Mouse (Mus musculus) intestine, postnatal 0 days (tissue): Measurements from ENCODE around the gene Opn5. TPM values are rescaled to one million over a fixed set of nuclear protein-coding genes. Genes with fewer than 3 reads are reported as not detected.

Experiments
- ATAC-seq: fragments of 200-750 bp; cut with Nextera tagmentation; 2 replicates; pipeline ENCODE4 v1.8.0; 2017; ENCODE audit warnings: mild to moderate bottlenecking, moderate TSS enrichment, moderate library complexity
- H3K27ac ChIP-seq: fragments of 300-500 bp; sonication (generic); 2 replicates; pipeline ENCODE4 v1.5.1; 2014; ENCODE audit warnings: mild to moderate bottlenecking, low read depth, low read length, moderate library complexity
- H3K27me3 ChIP-seq: fragments of 300-500 bp; sonication (generic); replicated peaks from 2 replicates; pipeline ENCODE4 v1.6.1; 2014; ENCODE audit warnings: low read length, mixed read lengths; ENCODE audit not compliant: control insufficient read depth, insufficient read depth
- H3K36me3 ChIP-seq: fragments of 300-500 bp; sonication (generic); 2 replicates; pipeline ENCODE4 v1.6.1; 2014; ENCODE audit warnings: mild to moderate bottlenecking, moderate library complexity; ENCODE audit not compliant: control insufficient read depth, insufficient read depth
- H3K4me1 ChIP-seq: fragments of 300-500 bp; sonication (generic); replicated peaks from 2 replicates; pipeline ENCODE4 v1.6.1; 2014; ENCODE audit warnings: antibody characterized with exemption, low read length, mixed read lengths; ENCODE audit not compliant: control insufficient read depth, insufficient read depth
- H3K4me2 ChIP-seq: fragments of 300-500 bp; sonication (generic); replicated peaks from 2 replicates; pipeline ENCODE4 v1.6.1; 2014; ENCODE audit warnings: low read depth, mild to moderate bottlenecking, moderate library complexity
- H3K4me3 ChIP-seq: fragments of 300-500 bp; sonication (generic); 2 replicates; pipeline ENCODE4 v1.5.1; 2014; ENCODE audit warnings: low read depth, low read length
- H3K9ac ChIP-seq: fragments of 300-500 bp; sonication (generic); 2 replicates; pipeline ENCODE4 v1.6.1; 2014; ENCODE audit warnings: mild to moderate bottlenecking, low read depth, low read length
- H3K9me3 ChIP-seq: fragments of 300-500 bp; sonication (generic); 2 replicates; pipeline ENCODE4 v1.6.1; 2016; ENCODE audit warnings: mixed run types; ENCODE audit not compliant: control insufficient read depth
- CTCF ChIP-seq: sonication (generic); IDR thresholded peaks from 2 replicates; pipeline ENCODE4 v1.5.1; 2016; ENCODE audit warnings: low read depth, mild to moderate bottlenecking, control low read depth, antibody characterized with exemption, moderate library complexity
- WGBS: fragments of 180-500 bp; shearing (Covaris S2); extraction: QIAGEN DNeasy Blood & Tissue Kit; methylation state at CpG from one replicate; pipeline ENCODE4 v1.1.7; 2014; 5-methylcytosine and 5-hydroxymethylcytosine counted together
- polyA plus RNA-seq: library from polyadenylated mRNA; unstranded; fragments of >200 nt; fragmentation: Nextera tagmentation; extraction: Ambion mirVana; gene quantifications from 2 replicates; pipeline ENCODE4 v1.2.1, GENCODE M21; 2015

Opn5 gene
- polyA plus RNA-seq, 1 experiment from 2014 or later = not detected

GRCm38 (mm10) chr17:42602829-42603784, 8.1 kb downstream of the Opn5 start:
- H3K4me1 ChIP-seq = no peaks in the 10 kb centered on the region
- no peaks in the 10 kb centered on the region for H3K36me3 ChIP-seq
- no peak overlapping the region for H3K9ac ChIP-seq
- H3K4me3 ChIP-seq = no peak overlapping the region
- no peak overlapping the region for H3K27ac ChIP-seq
- 26% methylated on average over 15 of the region's 15 CpGs for WGBS
- no peaks in the 10 kb centered on the region for H3K9me3 ChIP-seq
- no peak for ATAC-seq
- peak; percentile 96 for TF ChIP-seq CTCF
- H3K27me3 ChIP-seq = no peaks in the 10 kb centered on the region
- H3K4me2 ChIP-seq = no peak overlapping the region

- Histone ChIP-seq H3K9me3 (no peaks in the 10 kb centered on the region), H3K9ac (no peak overlapping the region), H3K4me2 (no peak overlapping the region), H3K27ac (no peak overlapping the region), H3K4me1 (no peaks in the 10 kb centered on the region), H3K36me3 (no peaks in the 10 kb centered on the region), H3K4me3 (no peak overlapping the region), H3K27me3 (no peaks in the 10 kb centered on the region)
- no peak for TF ChIP-seq CTCF
- WGBS = 80% methylated on average over 1 of the region's 1 CpGs
- no peak for ATAC-seq
Measured at GRCm38 (mm10) chr17:42586486-42586885, 24.7 kb downstream of the Opn5 start.

GRCm38 (mm10) chr17:42583029-42583331, 28.2 kb downstream of the Opn5 start:
- H3K36me3 ChIP-seq = no peaks in the 10 kb centered on the region
- H3K27me3 ChIP-seq = no peaks in the 10 kb centered on the region
- WGBS = 57% methylated on average over 2 of the region's 2 CpGs
- H3K9ac ChIP-seq = no peak overlapping the region
- no peak overlapping the region for H3K4me2 ChIP-seq
- no peak overlapping the region for H3K27ac ChIP-seq
- TF ChIP-seq CTCF = no peak
- H3K4me3 ChIP-seq = no peak overlapping the region
- no peaks in the 10 kb centered on the region for H3K9me3 ChIP-seq
- no peak for ATAC-seq
- H3K4me1 ChIP-seq = no peaks in the 10 kb centered on the region

GRCm38 (mm10) chr17:42582281-42583028, 28.7 kb downstream of the Opn5 start:
- Histone ChIP-seq H3K27me3 (no peaks in the 10 kb centered on the region), H3K4me3 (no peak overlapping the region), H3K4me2 (no peak overlapping the region), H3K36me3 (no peaks in the 10 kb centered on the region), H3K9me3 (no peaks in the 10 kb centered on the region), H3K4me1 (no peaks in the 10 kb centered on the region), H3K27ac (no peak overlapping the region), H3K9ac (no peak overlapping the region)
- no peak for ATAC-seq
- no peak for TF ChIP-seq CTCF
- 33% methylated on average over 1 of the region's 1 CpGs for WGBS

GRCm38 (mm10) chr17:42580623-42581022, 30.6 kb downstream of the Opn5 start:
- no peak overlapping the region for H3K4me3 ChIP-seq
- TF ChIP-seq CTCF = no peak
- H3K4me1 ChIP-seq = no peaks in the 10 kb centered on the region
- H3K4me2 ChIP-seq = no peak overlapping the region
- WGBS = 90% methylated on average over 4 of the region's 4 CpGs
- H3K36me3 ChIP-seq = no peaks in the 10 kb centered on the region
- H3K9me3 ChIP-seq = no peaks in the 10 kb centered on the region
- H3K27ac ChIP-seq = no peak overlapping the region
- H3K9ac ChIP-seq = no peak overlapping the region
- no peaks in the 10 kb centered on the region for H3K27me3 ChIP-seq
- ATAC-seq = no peak

GRCm38 (mm10) chr17:42580196-42580595, 31.0 kb downstream of the Opn5 start:
- no peak overlapping the region for H3K27ac ChIP-seq
- WGBS = 64% methylated on average over 3 of the region's 3 CpGs

More at GRCm38 (mm10) chr17:42580196-42580595, 31.0 kb downstream of the Opn5 start:
- H3K4me2 ChIP-seq = no peak overlapping the region
- H3K27me3 ChIP-seq = no peaks in the 10 kb centered on the region
- no peaks in the 10 kb centered on the region for H3K9me3 ChIP-seq
- ATAC-seq = no peak
- no peak for TF ChIP-seq CTCF
- no peaks in the 10 kb centered on the region for H3K36me3 ChIP-seq
- H3K4me1 ChIP-seq = no peaks in the 10 kb centered on the region
- H3K9ac ChIP-seq = no peak overlapping the region
- H3K4me3 ChIP-seq = no peak overlapping the region
